Mouse (Mus musculus): ENCODE results near the gene Mast2. TPM values are rescaled to one million over a fixed set of nuclear protein-coding genes. Genes with fewer than 3 reads are reported as not detected.

The Mast2 gene
- 100 to 1,000 TPM; 105 to 111 TPM for total RNA-seq (2021)
- long read RNA-seq, experiment 1, full-length matches to known transcripts = 5 of 72 reads
- long read RNA-seq, experiment 1, partial matches to known transcripts = 20 of 72 reads
- long read RNA-seq, experiment 1, other reads (novel, unspliced or antisense) = 47 of 72 reads
- long read RNA-seq, experiment 2, full-length matches to known transcripts = 7 of 33 reads
- long read RNA-seq, experiment 2, partial matches to known transcripts = 9 of 33 reads
- long read RNA-seq, experiment 2, other reads (novel, unspliced or antisense) = 17 of 33 reads

DNA sequence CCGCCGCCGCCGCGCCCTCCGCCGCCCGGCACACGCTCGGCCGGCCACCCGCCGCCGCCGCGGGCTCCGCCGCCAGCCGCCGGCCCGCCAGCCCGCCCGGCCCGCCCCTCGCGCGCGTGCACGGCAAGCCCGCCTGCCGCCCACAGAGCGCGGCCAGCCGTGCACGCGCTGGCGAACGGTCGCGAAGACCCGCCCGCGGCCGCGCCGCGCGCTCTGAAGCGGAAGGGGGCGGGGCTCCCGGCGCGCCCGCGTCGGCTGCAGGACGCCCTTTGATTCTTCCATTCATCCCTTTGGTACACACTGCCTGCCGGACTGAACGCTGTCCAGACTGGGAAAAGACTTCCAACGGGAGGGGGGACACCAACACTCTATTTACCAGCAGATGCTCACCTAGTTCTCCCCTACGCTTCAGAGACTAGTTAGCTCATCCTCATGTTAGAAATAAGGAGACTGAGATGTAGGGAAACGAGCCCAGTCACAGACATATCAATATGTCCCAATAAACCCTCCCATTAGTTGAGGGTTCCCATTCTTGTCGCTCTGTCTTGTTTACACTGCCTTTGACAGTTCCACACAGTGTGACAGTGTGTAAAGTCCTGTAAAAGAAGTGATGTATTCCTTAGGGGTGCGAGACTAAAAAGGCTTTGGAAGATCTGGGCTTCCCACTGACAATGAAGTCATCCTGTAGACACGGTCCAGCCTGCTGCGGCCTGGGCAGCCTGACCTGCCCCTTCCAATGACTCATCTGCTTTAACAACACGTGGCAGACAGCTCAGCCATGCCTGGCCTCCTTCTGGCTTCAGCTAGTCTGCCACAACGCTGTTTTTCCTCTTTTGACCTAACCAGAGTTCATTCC is at the start of gene Mast2:
Gene Mast2, minus strand, starts transcription at position 58 of the 856 bp plus-strand sequence.
- peak; percentile 84 to 91 for DNase-seq

- peak; percentile 95 to 96 for DNase-seq
Measured at GRCm38 (mm10) chr4:116507425-116508218, 43.6 kb upstream of the Mast2 start, which contains the start of gene Ipp. Gene Ipp (plus strand): TSS chr4:116507549.

GRCm38 (mm10) chr4:116506886-116507424 is 43.0 kb upstream of the Mast2 start:
- DNase-seq = no peak

DNA sequence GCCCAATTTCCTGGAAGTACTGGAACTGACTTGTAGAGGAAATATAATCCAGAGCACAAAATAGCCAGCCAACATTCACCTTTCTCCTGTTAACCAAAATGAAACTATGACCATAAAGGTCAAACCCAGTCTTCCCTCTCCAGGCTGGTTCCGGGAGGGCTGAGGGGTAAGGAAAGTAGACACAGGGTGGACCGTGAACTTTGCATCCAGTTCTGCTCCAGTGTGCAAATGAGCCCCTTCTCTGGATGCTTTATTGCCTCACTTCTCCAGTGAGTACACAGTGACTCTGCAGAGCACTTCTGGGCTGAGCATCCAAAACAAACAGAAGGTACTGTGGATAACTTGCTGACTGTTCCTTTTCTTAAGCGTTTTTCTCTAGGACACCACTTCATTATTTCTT is 36.0 kb upstream of the Mast2 start:
- DNase-seq = no peak

GRCm38 (mm10) chr4:116493646-116494045 is 29.7 kb upstream of the Mast2 start:
- no peak for DNase-seq

DNA sequence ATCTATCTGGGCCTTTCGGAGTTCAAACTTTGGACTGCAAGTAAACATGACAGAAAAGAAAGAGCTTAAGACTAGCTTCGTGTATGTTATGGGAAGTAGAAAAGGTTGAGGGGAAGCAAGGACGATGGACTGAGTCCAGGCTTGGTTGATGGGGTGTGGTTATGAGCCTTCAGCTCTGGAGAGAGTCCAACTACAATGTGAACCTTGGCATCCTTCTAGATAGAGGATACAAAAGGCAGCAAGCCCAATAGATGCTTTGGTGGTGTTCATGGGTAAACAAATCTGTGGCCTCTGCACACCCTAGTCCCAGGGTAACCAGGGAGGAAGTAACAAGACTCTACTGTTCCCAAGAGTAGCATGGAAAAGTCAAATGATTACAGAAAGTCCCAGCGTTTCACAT is 28.5 kb upstream of the Mast2 start:
- DNase-seq = peak in 1 of 2 experiments; percentile 26

DNA sequence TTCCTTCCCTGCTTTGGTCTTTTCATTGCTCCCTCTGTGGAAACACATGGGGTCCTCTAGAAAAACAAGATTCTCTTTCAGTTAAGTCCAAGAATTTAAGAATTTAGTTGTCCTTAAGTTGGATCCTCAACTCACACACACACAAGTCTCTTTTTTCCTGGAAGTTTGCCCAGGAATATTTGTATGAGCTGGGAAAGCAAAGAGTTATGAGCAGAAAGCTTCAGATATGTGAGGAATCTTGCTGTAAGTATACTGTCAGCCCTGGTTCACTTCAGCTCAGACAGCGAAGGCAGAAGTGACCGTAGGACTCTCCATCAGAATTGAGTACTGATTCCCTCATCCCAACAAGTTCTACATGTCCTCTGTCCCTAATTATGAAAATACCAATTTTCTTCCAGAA is 27.9 kb upstream of the Mast2 start:
- DNase-seq = no peak

- DNase-seq = peak; percentile 42 to 58
Measured at GRCm38 (mm10) chr4:116491119-116491536, 27.1 kb upstream of the Mast2 start.

DNA sequence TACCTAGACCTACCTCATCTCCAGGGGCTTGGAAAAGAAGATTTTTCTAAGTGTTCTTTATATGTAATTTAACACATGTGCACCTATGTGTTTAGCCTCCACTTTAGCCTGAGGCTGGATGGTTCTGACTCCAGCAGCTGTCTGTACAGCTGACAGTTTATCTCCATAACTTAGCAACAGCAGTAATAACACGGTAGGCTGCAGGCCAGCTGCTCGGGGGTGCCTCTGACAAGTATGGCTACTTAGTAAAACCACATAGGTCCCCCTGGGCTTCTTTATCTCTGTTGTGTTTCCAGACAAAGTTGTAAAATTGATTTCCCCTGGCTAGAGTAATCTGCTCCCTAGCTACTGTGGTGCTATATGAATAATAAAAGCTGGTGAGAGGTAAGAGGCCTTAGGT is 19.5 kb upstream of the Mast2 start:
- DNase-seq = peak in 1 of 2 experiments; percentile 16

DNA sequence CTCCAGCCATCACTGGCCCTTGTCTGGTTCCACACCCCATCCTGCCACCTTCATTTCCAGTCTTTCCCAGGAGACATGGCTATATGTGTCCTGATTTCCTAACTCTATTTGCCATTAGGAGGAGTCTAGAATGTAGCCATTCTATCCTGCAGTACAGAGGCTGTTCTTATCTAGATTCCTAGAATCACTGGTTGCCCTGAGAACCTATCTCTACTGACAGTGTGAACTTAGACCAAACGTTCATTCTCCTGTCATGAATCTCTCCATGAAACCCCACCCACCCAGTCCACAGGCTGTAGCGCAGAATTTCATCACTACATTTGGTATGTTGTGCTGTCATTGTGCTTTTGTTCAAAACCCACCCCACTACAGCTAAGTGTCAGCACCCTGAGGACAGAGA is 17.3 kb upstream of the Mast2 start:
- no peak for DNase-seq

DNA sequence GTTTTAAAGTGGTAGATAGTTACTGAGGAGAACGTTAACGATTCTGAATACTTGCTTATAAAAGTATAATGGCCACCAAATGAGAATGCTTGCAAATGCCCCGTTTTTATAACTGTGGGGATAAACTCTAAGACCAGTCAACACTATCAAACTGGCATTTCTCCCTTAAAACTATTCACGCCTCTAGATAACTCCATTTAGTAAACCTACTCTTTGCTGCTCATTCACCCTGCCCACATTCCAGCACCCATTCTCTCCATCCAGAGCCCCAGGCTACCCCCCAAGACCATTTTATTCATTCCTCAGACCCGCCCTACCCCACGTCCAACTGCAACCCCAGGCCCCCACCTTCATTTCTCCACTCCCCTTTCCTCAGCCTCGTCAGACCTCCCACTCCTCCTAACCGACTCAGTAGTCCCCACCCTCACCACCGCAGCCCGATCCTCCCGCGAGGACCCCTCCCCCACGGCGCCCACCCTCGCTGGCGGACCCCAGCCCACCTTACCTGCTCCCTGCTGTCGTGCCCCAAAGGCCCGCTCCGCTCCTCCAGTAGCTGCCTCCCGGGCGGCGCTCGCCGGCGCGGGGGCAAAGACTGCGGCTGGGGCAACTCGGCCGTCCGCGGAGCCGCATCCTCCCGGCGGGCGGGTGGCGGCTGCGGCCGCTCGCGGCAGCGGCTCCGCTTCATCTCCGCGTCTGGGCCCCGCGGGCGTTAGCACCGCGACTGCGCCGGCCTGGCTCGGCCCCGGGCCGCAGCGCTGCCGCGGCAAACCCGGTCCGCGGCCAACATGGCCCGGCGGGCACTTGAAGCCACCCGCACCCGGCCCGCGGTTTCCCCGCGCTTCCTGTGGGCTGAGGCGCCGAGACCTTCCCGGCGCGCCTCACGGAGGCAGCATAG is 505 bp downstream of the Mast2 start:
- peak; percentile 22 to 46 for DNase-seq

DNA sequence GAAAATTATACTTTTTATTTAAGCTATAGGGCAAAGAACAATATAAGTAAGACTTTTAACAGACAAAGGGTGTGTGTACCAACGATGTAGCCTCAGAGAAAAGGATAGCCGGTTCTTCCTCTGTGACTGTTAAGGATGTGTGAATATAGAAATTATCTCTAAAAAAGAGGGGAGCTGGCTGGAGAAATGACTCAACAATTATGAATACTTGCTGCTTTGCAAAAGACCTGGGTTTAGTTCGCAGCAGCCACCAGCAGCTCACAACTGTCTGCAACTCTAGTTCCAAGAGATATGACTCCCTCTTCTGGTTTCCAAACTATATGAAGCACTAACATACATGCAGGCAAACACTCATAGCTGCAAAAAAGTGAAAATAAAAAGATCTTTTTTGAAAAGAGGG is 2.0 kb downstream of the Mast2 start:
- no peak for DNase-seq

DNA sequence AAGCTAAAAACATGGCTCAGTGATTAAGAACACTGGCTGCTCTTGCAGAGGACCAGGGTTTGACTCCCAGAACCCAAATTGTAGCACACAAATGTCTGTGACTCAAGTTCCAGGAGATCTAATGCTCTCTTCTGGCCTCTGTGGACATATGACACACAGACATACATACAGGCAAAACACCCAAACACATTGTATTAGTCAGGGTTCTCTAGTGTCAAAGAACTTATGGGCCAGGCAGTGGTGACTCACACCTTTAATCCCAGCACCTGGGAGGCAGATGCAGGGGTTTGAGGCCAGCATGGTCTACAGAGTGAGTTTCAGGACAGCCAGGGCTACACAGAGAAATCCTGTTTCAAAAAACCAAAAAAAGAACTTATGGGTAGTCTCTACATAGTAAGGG is 12.4 kb downstream of the Mast2 start:
- no peak for DNase-seq

DNA sequence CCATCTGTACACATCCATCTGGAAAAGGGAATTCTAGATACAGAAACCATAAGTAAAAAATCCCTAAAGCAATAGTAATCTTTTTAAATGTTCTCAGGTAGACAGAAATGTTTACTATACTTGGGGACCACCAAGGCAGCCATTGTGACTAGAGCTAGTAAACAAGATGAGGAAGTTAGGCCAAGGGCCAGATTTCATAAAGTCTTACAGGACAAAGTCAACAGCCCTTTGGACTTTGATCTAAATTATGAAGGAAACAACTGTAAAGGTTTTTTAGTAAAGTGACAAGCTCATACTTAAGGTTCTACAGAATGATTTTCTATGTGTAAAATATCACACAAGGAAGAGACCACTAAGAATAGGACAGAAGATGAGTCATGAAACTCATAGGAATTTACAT is 14.0 kb downstream of the Mast2 start:
- DNase-seq = no peak

GRCm38 (mm10) chr4:116448673-116449072 is 15.3 kb downstream of the Mast2 start:
- DNase-seq = peak; percentile 62 to 83

DNA sequence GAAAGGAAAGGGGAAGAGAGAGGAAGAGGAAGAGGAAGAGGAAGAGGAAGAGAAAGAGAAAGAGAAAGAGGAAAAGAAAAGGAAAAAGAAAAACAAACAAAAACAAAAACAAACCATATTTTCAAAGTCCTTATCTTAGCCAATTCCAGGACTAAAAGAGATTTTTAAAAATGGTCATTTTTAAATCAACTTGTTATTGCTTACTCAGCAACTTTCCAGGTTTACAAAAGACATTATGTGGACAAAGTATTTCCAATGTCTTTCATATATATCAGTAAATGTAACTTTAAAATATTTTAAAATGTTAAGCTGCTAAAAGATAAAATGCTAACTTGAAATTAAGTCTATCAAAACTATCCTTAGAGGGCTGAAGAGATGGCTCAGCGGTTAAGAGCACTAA is 24.6 kb downstream of the Mast2 start:
- no peak for DNase-seq

- no peak for DNase-seq
Measured at GRCm38 (mm10) chr4:116438561-116438960, 25.4 kb downstream of the Mast2 start.

DNA sequence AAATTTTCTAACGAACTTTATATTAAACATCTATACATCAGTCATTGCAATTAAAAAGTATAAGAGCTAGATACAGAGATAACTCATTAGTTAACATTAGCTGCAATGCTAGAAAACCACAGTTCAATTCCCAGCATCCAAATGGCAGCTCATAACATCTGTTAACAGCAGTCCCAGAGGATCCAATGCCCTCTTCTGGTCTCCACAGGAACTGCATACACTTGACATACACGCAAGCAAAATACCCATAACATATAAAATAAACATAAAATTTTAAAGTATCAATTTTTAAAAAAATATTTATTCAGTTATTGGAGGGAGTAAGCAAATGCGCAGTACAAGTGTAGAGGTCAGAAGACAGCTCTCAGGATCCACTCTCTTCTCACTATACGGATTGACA is 28.4 kb downstream of the Mast2 start:
- no peak for DNase-seq

GRCm38 (mm10) chr4:116422186-116422585 is 41.8 kb downstream of the Mast2 start:
- no peak for DNase-seq

DNA sequence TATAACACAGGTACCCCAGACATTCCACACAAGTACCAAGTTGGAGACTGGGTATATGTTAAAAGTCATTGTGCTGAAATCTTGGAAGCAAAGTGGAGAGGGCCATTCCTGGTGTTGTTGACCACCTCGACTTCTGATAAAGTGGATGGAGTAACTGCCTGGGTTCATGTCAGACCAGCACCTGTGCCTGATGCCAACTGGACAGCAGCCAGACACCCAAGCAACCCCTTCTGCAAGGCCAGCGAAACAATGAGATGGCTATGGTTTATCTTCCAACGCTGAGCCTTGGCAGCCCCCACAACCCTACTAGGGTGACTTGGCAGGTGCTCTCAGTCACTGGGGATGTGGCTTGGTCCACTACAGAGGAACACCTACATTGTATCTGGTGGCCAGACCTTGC is 42.8 kb downstream of the Mast2 start:
- DNase-seq = no peak

DNA sequence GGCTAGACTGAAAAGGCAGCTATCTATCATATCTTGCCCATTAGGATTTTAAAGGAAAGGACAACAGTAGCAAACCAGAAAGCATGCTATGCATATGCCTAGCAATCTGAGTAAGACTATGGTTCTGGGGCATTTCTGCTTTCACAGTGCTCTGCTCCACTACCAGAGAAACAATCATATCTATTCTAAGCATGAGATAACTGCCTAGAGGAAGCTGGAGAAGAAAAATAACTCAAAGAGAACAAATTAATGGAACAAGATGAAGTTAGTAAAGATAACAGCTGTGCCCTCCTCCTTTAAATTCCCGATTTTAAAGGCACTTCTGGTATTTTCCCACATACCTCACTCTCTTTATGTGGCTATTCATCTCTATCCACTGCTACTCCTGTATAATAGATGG is 51.0 kb downstream of the Mast2 start:
- DNase-seq = no peak

Data from heart, adult 18-20 months (tissue).